Mouse (Mus musculus): ENCODE data around the gene Gm13199. TPM values are rescaled to one million over a fixed set of nuclear protein-coding genes. Genes with fewer than 3 reads are reported as not detected.

Gene Gm13199
- polyA plus RNA-seq (2021) = 1.0 TPM

DNA sequence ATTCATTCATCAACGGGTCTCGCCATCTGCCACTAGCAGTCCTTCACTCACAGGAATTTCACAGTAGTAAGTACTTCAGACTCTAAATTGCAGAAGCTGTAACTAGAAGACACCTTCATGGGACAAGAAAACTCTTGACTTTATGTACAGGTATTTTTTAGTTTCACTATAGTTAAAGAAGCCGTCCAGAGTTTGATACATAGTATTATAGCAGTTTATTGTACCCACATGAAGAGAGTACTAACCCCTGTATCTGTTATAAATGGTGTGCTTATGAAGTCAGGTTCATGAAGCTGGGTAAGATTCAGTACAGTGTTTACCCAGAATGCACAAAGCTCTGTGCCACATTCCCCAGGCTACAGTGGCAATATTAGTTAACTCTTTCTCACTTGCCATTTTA, at the start of gene Gm13199:
Gm13199 (minus strand) TSS at position 101 of the 400 bp plus-strand sequence.
- no peak for TF ChIP-seq CTCF (IDR thresholded peaks at IDR 0.05)
- ChIA-PET CTCF (no interaction called here), POLR2A (no interaction called here)
- in situ Hi-C loops (cut with MboI; ENCODE audit: low pct_unique_long_range_greater_than_20kb) = no loop called here
- ATAC-seq (no peak), DNase-seq (ENCODE audit: low read depth, low spot score) (no peak)
- H3K27me3 ChIP-seq = no peaks in the 10 kb centered on the region

DNA sequence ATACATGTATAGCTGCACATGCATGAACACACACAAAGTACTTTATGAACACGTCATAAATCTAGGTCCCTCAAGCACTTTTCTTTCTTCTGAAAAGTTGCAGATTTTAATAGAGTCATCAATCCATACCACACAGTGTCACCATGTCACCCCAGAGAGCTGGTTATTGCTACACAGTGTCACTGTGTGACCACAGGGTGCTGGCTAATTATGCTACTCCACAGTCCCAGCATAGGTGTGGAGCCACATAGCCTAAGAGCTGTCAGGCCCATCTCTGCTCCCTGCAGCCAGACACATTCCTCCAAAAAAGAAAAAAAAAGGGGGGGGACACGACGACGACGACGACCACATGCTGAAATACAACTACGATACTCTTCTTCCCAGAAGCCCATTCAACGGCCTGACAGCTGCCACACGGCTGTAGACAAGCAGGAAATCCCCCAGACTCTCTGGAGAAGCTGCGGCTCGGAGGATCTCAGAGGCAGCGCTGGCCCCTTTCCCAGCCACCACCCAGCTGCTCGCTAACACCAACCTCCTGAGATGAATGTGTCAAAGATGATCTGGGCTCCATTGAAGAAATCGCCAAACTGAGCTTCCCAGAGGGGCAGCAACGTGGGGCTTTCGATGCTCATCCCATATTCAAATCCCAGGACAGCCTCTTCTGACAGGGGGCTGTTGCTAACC, 48.7 kb upstream of the Gm13199 start:
- in situ Hi-C loops (cut with MboI; ENCODE audit: low pct_unique_long_range_greater_than_20kb) = no loop called here
- peaks cover 3% of the 10 kb centered on the region for H3K27me3 ChIP-seq
- DNase-seq (ENCODE audit: low read depth, low spot score) (no peak), ATAC-seq (no peak)
- CTCF ChIA-PET = no interaction called here
- no peak for TF ChIP-seq CTCF (IDR thresholded peaks at IDR 0.05)
- POLR2A ChIA-PET = no interaction called here

DNA sequence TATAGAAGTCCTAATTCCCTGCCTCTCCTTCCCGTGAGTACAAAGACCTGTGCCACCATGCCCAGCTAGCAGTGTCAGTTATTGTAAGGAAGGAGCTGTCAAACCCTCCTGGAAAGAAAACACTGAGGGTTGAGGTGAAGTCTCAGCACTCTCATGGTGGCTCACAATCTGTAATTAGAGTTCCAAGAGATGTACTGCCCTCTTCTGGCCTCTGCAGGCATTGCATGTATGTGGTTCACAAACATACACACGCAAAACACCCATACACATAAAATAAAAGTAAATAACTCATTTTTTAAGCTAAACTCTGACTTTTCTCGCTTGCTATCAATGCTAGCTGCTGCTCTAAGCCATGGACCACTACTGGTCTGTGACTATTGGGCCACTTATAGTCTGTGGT, 43.9 kb upstream of the Gm13199 start:
- ATAC-seq (no peak), DNase-seq (ENCODE audit: low read depth, low spot score) (no peak)
- in situ Hi-C loops (cut with MboI; ENCODE audit: low pct_unique_long_range_greater_than_20kb) = no loop called here
- peak; percentile 73 for TF ChIP-seq CTCF (IDR thresholded peaks at IDR 0.05)
- ChIA-PET CTCF (interaction anchor here (0.6 to 1.7 kb wide), 7 partner anchors 12 to 826 kb away, joined by 3 to 5 read pairs (median 3); partner anchors contain the start of gene Dhtkd1), POLR2A (interaction anchor here (0.9 to 1.0 kb wide), 2 partner anchors 14 to 46 kb away, joined by 3 read pairs; no protein-coding TSS in a partner anchor)
- peaks cover 7% of the 10 kb centered on the region for H3K27me3 ChIP-seq

DNA sequence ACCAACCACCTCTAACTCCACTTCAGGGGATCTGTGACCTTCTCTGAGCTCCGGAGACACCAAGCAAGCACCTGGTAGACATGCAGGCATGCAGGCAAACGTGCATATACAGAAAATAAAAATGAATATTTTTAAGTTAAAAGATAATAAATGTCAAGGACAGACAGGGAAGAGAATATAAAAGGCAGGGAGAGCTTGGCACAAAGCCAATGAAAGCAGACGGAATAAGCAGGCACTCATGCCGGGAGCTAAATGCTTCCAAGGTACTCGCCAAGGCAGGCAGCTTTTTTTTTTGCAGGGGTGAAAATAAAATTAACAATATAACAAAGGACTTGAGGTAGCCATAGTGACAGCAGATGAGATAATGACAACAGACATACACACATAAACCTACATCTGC, 43.4 kb upstream of the Gm13199 start:
- in situ Hi-C loops (cut with MboI; ENCODE audit: low pct_unique_long_range_greater_than_20kb) = no loop called here
- POLR2A ChIA-PET = interaction anchor here (0.9 to 1.0 kb wide), 2 partner anchors 15 to 46 kb away, joined by 3 read pairs; no protein-coding TSS in a partner anchor
- peaks cover 7% of the 10 kb centered on the region for H3K27me3 ChIP-seq
- DNase-seq (ENCODE audit: low read depth, low spot score) = no peak
- no peak for TF ChIP-seq CTCF (IDR thresholded peaks at IDR 0.05)
- CTCF ChIA-PET = interaction anchor here (0.6 to 1.7 kb wide), 8 partner anchors 13 to 826 kb away, joined by 3 to 5 read pairs (median 3); partner anchors contain the start of gene Dhtkd1
- ATAC-seq = no peak

DNA sequence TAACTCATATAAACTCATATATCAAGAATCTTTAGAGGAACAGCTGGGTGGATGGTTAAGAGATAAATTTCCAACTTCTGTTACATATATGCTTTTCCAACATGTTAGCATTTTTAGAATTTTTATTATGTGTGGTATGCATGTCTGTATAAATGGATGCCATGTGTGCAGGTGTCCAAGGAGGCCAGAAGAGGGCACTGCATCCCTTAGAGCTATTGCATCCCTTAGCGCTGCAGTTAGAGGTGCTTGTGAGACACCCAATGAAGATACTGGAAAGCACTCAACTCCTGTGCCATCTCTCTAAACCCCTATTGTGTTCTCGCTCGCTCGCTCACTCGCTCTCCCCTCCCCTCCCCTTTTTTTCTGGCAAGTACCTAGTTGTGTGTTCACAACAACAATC, 37.4 kb upstream of the Gm13199 start:
- in situ Hi-C loops (cut with MboI; ENCODE audit: low pct_unique_long_range_greater_than_20kb) = no loop called here
- no peak for DNase-seq (ENCODE audit: low read depth, low spot score)

DNA sequence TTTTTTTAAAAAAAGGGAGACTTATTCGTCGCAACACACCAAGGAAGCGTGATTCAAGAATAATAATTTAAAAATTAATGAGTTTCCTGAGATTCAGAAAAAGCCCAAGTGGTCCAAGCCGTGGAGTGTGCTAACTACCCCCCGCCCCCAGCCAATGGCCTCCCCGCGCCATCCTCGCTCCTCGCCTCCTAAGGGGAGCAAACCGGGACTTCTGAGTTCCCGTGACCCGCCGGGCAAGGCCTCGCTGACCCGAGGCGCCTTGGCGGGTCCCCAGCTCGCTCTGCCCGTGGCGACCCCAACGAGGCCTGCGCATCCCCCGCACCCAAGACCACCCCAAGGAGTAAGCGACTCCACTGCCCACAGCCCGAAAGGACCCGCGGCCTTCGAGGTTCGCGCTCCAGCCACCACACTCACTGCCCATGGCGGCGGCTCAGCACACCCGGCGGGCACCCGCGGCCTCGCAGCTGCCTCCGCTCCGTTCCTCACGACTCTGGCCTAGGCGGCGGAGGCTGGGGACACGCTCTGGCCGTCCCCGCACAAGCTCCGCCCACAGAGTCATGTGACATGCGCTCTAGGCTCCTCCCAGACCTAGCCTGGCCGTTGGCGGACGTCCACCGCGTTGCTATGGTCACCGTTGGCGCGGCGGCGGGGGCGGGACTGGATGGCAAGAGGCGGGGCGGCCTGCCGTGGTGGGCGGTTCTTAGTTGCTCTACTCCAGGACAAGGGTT, 32.3 kb upstream of the Gm13199 start, which contains the start of gene Sec61a2:
Sec61a2 (minus strand) TSS at position 590 of the 728 bp plus-strand sequence.
- CTCF ChIA-PET = no interaction called here
- ATAC-seq (peak; percentile 94), DNase-seq (ENCODE audit: low read depth, low spot score) (peak; percentile 87)
- POLR2A ChIA-PET = no interaction called here
- in situ Hi-C loops (cut with MboI; ENCODE audit: low pct_unique_long_range_greater_than_20kb) = no loop called here
- H3K27me3 ChIP-seq = peaks cover 15% of the 10 kb centered on the region
- no peak for TF ChIP-seq CTCF (IDR thresholded peaks at IDR 0.05)

More for the DNA sequence above, 37.4 kb upstream of the Gm13199 start:
- CTCF ChIA-PET = interaction anchor here (1.1 to 1.4 kb wide), 2 partner anchors 9 to 12 kb away, joined by 3 read pairs; no protein-coding TSS in a partner anchor
- peaks cover 22% of the 10 kb centered on the region for H3K27me3 ChIP-seq
- peak; percentile 60 for ATAC-seq
- POLR2A ChIA-PET = no interaction called here
- TF ChIP-seq CTCF (IDR thresholded peaks at IDR 0.05) = peak; percentile 86

DNA sequence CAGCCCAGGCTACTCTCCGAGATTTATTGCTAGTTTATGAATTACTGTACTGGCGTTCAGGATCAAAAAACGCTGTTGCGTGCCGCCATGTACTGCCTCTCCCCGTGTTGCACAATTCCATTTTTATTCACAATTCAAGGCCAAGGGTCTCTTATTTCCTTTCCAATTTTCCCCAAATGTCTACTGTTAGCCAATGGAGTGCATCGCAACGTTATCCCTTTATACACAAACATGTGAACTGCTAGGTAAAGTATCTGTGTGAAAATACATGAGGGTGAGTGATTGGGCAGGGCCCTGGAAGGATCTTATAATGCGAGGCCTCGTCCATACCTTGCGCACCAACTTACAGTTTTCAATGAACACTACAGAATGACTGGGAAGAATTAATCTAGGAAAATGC, 31.6 kb upstream of the Gm13199 start:
- no peak for TF ChIP-seq CTCF (IDR thresholded peaks at IDR 0.05)
- ChIA-PET POLR2A (no interaction called here), CTCF (no interaction called here)
- DNase-seq (ENCODE audit: low read depth, low spot score) (no peak), ATAC-seq (no peak)
- H3K27me3 ChIP-seq = peaks cover 15% of the 10 kb centered on the region
- in situ Hi-C loops (cut with MboI; ENCODE audit: low pct_unique_long_range_greater_than_20kb) = no loop called here

DNA sequence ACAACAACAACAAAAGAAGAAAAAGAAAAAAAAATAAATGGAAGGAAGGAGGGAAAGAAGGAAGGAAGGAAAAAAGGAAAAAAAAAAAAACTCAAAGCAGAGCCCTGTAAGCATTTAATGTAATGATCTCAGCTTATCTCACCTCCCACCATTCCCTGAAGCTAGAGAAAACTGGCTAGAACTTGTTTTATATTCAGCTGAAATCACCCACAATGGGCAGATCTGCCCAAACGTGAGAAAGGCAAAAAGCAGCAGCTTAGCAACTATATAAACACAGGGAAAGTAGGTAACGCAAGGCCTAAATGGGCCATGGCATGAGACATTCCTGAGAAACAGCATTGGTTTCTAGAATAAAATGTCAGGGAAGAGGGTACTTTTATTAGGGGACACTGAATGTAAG, 26.7 kb upstream of the Gm13199 start:
- ChIA-PET POLR2A (interaction anchor here (0.6 kb wide), 1 partner anchor 779 kb away, joined by 3 read pairs; no protein-coding TSS in a partner anchor), CTCF (interaction anchor here (1.7 kb wide), 1 partner anchor 10 kb away, joined by 4 read pairs; no protein-coding TSS in a partner anchor)
- ATAC-seq = no peak
- in situ Hi-C loops (cut with MboI; ENCODE audit: low pct_unique_long_range_greater_than_20kb) = no loop called here
- TF ChIP-seq CTCF (IDR thresholded peaks at IDR 0.05) = no peak
- no peak for DNase-seq (ENCODE audit: low read depth, low spot score)
- H3K27me3 ChIP-seq = no peaks in the 10 kb centered on the region

DNA sequence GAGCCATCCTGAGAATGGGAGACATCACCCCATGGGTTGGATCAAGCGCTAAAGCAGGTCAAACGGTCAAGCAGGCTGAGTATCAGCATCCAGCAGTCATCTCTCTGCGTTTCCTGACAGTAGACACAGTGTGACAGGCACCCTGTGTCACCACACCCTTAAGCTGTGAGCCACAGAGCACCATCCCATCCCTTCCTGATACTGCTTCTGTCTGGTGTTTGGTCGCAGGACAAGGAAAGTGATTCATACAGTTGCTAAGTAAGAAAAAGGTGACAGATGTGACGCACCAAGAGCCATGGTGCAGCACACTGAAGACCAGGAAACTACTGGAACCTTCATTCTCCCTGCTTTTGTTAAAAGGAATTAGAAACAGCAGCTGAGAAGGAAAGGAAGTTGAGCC, 26.1 kb upstream of the Gm13199 start:
- in situ Hi-C loops (cut with MboI; ENCODE audit: low pct_unique_long_range_greater_than_20kb) = no loop called here
- TF ChIP-seq CTCF (IDR thresholded peaks at IDR 0.05) = no peak
- ChIA-PET POLR2A (interaction anchor here (0.6 kb wide), 1 partner anchor 778 kb away, joined by 3 read pairs; no protein-coding TSS in a partner anchor), CTCF (interaction anchor here (1.7 kb wide), 1 partner anchor 10 kb away, joined by 4 read pairs; no protein-coding TSS in a partner anchor)
- DNase-seq (ENCODE audit: low read depth, low spot score) = no peak
- no peak for ATAC-seq
- H3K27me3 ChIP-seq = no peaks in the 10 kb centered on the region

DNA sequence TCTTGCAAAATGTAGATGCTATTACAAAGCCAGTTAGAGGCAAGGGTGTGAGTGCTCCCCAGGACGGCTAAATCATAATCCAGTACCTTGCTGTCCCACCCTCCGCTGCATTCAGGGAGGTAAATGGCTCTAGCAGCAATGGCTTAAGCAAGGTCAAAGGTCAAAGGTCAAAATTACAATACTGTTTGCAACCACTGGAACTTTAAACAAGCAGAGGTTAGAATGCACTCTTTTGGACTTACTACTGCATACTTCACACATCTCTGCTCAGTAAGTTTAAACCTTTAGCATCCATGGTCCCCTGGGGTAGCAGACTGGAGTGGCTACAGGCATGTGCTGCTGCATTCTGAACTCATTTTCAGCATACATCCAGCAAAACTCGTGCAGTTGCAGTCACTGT, 14.7 kb upstream of the Gm13199 start:
- ChIA-PET POLR2A (no interaction called here), CTCF (no interaction called here)
- in situ Hi-C loops (cut with MboI; ENCODE audit: low pct_unique_long_range_greater_than_20kb) = no loop called here
- no peak for DNase-seq (ENCODE audit: low read depth, low spot score)
- H3K27me3 ChIP-seq = no peaks in the 10 kb centered on the region
- no peak for ATAC-seq
- TF ChIP-seq CTCF (IDR thresholded peaks at IDR 0.05) = no peak

DNA sequence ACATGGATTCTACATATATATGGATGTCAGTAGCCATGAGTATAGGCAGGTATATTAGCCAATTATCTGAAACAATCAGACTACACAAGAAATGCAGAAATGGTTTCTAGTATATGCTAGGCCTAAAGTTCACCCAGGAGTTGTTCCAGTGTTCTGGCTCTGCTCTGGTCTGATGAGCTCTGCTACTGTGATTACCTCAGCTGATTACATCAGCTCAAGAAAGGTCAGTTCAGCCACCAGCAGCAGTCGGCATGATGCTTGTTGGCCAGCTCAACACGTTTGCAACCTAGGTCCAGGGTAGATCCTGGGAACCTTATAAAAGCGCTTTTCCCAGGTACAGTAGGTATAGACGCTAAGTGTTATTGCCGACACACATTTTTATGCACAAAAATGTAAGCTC, 7.0 kb upstream of the Gm13199 start:
- ChIA-PET POLR2A (no interaction called here), CTCF (interaction anchor here (1.5 kb wide), 1 partner anchor 16 kb away, joined by 4 read pairs; no protein-coding TSS in a partner anchor)
- in situ Hi-C loops (cut with MboI; ENCODE audit: low pct_unique_long_range_greater_than_20kb) = no loop called here
- no peaks in the 10 kb centered on the region for H3K27me3 ChIP-seq
- ATAC-seq (no peak), DNase-seq (ENCODE audit: low read depth, low spot score) (no peak)
- TF ChIP-seq CTCF (IDR thresholded peaks at IDR 0.05) = no peak

Data from Patski (cell line).